Mouse (Mus musculus) bone marrow, adult 2 months (tissue): Measurements from ENCODE around the gene Jhy.

Source experiments
- CTCF ChIP-seq: fragments of 200-500 bp; IDR thresholded peaks from 2 replicates; pipeline ENCODE4 v1.5.1; 2011; ENCODE audit warnings: low read length, control low read depth; ENCODE audit not compliant: control insufficient read depth, insufficient read depth
- POLR2A ChIP-seq: fragments of 200-500 bp; IDR thresholded peaks from 2 replicates; pipeline ENCODE4 v1.6.1; 2011; ENCODE audit warnings: low read depth, mild to moderate bottlenecking, control low read depth, low read length, borderline replicate concordance; ENCODE audit not compliant: control insufficient read depth

- TF ChIP-seq CTCF = no peak
- TF ChIP-seq POLR2A = no peak
Measured at GRCm38 (mm10) chr9:41007785-41008184, 43.9 kb upstream of the Jhy start.
